Mouse (Mus musculus): ENCODE data around the gene Banp. TPM values are rescaled to one million over a fixed set of nuclear protein-coding genes. Genes with fewer than 3 reads are reported as not detected.

Gene Banp
- polyA plus RNA-seq, 1 experiment from 2014 or later = 37.8 TPM

DNA sequence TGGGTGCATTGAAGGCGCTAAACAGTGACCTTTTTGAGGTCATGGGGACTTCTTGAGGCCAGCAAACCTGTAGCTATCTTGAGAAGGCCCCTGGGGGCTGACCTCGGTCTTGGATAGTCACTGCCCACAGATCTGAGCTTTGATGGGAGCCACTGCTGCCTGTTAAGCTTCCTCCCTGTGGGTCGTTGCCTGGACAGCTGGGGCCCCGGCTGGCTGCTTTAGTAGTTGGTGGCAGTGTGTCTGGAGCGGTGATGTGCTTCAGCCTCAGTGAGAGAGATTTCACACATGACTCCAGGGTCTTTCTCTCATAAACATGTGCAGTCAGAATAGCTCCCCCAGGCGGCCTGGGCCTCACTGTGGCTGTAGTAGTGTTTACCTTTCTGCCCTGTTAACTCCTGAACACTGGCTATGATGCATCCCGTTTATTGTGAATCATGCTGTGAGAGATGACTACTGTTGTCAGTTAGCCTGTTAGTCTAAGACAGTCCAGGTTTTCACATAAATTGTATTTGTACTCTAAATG lies 61.6 kb downstream of the Banp start:
- Histone ChIP-seq H3K9me3 (ENCODE audit: control insufficient read depth, low read length) (no peaks in the 10 kb centered on the region), H3K27ac (no peak overlapping the region), H3K9ac (no peak overlapping the region), H3K36me3 (replicated peaks; ENCODE audit: control insufficient read depth, insufficient read depth) (peaks cover 53% of the 10 kb centered on the region), H3K4me3 (replicated peaks; ENCODE audit: low read length) (no peak overlapping the region), H3K4me2 (replicated peaks) (no peak overlapping the region), H3K27me3 (ENCODE audit: control insufficient read depth, insufficient read depth, low read length) (no peaks in the 10 kb centered on the region), H3K4me1 (replicated peaks; ENCODE audit: control insufficient read depth, insufficient read depth, low read length) (no peaks in the 10 kb centered on the region; the same call in 1 of the 2 replicates)
- 61% methylated on average over 7 of the region's 7 CpGs for WGBS
- DNase-seq (ENCODE audit: low spot score) (no peak), ATAC-seq (ENCODE audit: low FRiP score) (no peak)

DNA sequence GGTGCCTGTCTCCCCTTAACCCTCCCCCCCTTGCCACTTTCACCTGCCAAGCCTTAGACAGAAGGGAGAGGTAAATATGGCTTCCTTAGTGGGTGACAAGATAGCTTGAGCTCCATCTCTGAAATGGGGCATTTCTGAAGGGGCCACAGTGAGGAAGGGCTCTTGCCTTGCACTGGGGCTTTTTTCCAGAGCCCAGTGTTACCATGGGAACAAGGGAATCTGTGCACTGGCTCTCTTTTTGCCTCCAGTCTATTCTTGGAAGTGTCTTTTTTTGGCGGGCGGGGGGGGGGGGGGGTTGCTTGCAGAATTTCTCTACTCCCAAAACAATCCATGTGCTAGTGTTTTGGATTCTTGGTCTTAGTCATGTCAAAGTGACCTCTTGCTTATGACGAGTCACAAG lies 65.1 kb downstream of the Banp start:
- no peak for DNase-seq (ENCODE audit: low spot score)
- H3K36me3 ChIP-seq (replicated peaks; ENCODE audit: control insufficient read depth, insufficient read depth) = peaks cover 48% of the 10 kb centered on the region
- 64% methylated on average over 3 of the region's 3 CpGs for WGBS
- H3K9me3 ChIP-seq (ENCODE audit: control insufficient read depth, low read length) = no peaks in the 10 kb centered on the region
- H3K4me1 ChIP-seq (replicated peaks; ENCODE audit: control insufficient read depth, insufficient read depth, low read length) = peaks cover 5% of the 10 kb centered on the region; the same call in 1 of the 2 replicates
- no peak overlapping the region for H3K9ac ChIP-seq
- ATAC-seq (ENCODE audit: low FRiP score) = no peak
- no peak overlapping the region for H3K4me3 ChIP-seq (replicated peaks; ENCODE audit: low read length)
- H3K27ac ChIP-seq = no peak overlapping the region
- no peaks in the 10 kb centered on the region for H3K27me3 ChIP-seq (ENCODE audit: control insufficient read depth, insufficient read depth, low read length)
- H3K4me2 ChIP-seq (replicated peaks) = no peak overlapping the region

DNA sequence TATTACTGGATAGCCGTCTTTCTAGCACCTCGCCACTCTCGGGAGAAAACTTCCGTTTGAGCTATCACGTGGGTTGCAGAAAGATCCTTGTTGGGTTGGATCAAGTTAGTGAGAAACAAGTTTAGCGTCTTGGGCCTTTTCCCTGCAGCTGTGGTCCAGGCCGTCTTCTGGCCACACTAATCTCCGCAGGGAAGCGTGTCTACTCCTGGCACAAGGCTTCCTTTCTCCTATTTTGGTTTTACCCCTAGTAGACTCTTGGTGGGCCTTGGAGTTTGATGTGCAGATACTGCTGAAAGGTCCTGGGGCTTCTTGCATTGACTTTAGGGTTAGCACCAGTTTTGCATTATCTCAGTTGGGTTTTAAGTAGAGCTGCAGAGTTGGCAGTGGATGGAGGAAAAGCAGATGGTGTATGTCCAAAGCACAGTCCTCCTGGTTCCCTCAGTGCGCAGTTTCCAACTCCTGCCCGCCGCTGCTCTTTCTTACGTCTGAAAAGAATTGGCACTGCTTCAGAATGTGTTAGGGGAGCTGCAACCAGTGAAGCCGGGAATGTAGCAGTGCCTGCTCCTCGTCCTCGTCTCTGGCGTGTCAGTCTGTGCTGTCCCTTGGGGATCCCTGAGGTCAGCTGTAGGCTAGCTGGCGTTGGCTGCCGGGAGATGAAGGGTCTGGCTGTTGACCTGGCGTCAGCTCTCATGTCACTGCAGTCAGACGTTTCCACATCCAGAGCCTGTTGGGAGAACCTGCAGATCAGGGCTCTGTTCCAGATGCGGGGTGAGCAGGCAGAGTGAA lies 68.7 kb downstream of the Banp start:
- Histone ChIP-seq H3K27ac (0 out of 2 replicates have a peak overlapping the region, but pooled peaks have one; percentile 26), H3K36me3 (replicated peaks; ENCODE audit: control insufficient read depth, insufficient read depth) (peaks cover 54% of the 10 kb centered on the region), H3K4me3 (replicated peaks; ENCODE audit: low read length) (no peak overlapping the region), H3K27me3 (ENCODE audit: control insufficient read depth, insufficient read depth, low read length) (no peaks in the 10 kb centered on the region), H3K4me2 (replicated peaks) (no peak overlapping the region), H3K9me3 (ENCODE audit: control insufficient read depth, low read length) (no peaks in the 10 kb centered on the region), H3K9ac (no peak overlapping the region), H3K4me1 (replicated peaks; ENCODE audit: control insufficient read depth, insufficient read depth, low read length) (peaks cover 5% of the 10 kb centered on the region; the same call in 1 of the 2 replicates)
- 76% methylated on average over 22 of the region's 22 CpGs for WGBS
- DNase-seq (ENCODE audit: low spot score) (no peak), ATAC-seq (ENCODE audit: low FRiP score) (no peak)

DNA sequence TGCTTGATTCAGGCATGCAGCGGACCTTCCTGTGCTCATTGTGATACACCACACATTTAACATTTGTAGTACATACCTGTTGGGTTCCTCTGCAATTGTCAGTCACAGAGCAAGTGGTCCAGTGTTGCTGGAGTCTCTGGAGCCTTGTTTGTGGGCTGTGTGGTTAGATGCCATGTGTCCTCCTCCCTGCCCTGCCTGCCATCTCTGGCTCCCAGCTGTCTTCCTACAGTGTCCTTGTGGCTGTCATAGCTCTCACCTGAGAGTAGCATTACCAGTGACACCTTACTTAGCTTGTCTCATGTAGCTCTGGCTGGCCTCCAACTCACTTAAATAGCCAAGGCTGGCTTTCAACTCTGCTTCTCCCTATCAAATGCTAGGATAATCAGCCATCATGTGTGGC lies 69.6 kb downstream of the Banp start:
- H3K36me3 ChIP-seq (replicated peaks; ENCODE audit: control insufficient read depth, insufficient read depth) = peaks cover 60% of the 10 kb centered on the region

DNA sequence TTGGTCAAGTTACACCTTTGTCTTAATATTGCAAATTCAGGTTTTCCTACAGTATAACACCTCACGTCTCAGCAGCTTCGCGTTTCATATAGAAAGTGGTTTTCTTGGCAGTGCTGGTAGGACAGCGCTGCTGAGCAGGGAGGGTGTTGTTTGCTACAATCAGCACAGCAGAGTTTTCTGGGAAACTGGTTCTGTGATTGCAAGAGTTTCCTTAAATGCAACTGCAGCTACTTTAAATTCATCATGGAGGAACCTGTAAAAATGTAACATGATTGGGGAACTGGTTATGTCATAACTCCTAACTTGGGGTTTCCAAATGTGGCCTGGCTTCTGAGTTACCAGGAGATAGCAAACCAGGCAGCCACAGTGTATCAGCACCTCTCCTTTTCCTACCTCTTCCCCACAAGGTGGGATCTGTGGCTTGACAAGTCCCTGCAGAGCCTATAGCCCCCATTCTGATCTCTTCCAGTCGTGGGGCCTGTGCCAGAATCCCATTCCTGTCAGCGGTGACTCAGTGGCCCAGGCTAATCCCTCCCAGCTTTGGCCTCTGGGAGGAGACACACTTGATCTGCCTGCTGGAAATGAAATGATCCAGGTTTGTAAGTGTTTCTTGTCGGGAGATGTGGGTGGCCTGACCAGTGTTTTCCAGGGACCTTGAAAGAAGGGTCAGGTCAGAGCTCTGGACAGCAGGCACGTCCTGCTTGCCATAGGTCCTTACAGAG lies 70.7 kb downstream of the Banp start:
- ATAC-seq (ENCODE audit: low FRiP score) = no peak
- H3K27me3 ChIP-seq (ENCODE audit: control insufficient read depth, insufficient read depth, low read length) = no peaks in the 10 kb centered on the region
- DNase-seq (ENCODE audit: low spot score) = no peak
- H3K27ac ChIP-seq = no peak overlapping the region
- H3K4me3 ChIP-seq (replicated peaks; ENCODE audit: low read length) = no peak overlapping the region
- H3K36me3 ChIP-seq (replicated peaks; ENCODE audit: control insufficient read depth, insufficient read depth) = peaks cover 66% of the 10 kb centered on the region
- H3K4me1 ChIP-seq (replicated peaks; ENCODE audit: control insufficient read depth, insufficient read depth, low read length) = 0 out of 2 replicates have a peak, but pooled peaks cover 5% of the 10 kb centered on the region
- 89% methylated on average over 8 of the region's 8 CpGs for WGBS
- no peak overlapping the region for H3K9ac ChIP-seq
- H3K4me2 ChIP-seq (replicated peaks) = no peak overlapping the region
- H3K9me3 ChIP-seq (ENCODE audit: control insufficient read depth, low read length) = no peaks in the 10 kb centered on the region

More for the DNA sequence above, 69.6 kb downstream of the Banp start:
- ATAC-seq (ENCODE audit: low FRiP score) (no peak), DNase-seq (ENCODE audit: low spot score) (no peak)
- Histone ChIP-seq H3K9me3 (ENCODE audit: control insufficient read depth, low read length) (no peaks in the 10 kb centered on the region), H3K27ac (no peak overlapping the region), H3K4me2 (replicated peaks) (no peak overlapping the region), H3K4me1 (replicated peaks; ENCODE audit: control insufficient read depth, insufficient read depth, low read length) (peaks cover 5% of the 10 kb centered on the region; the same call in 1 of the 2 replicates), H3K4me3 (replicated peaks; ENCODE audit: low read length) (no peak overlapping the region), H3K27me3 (ENCODE audit: control insufficient read depth, insufficient read depth, low read length) (no peaks in the 10 kb centered on the region), H3K9ac (no peak overlapping the region)
- 96% methylated on average over 1 of the region's 1 CpGs for WGBS

DNA sequence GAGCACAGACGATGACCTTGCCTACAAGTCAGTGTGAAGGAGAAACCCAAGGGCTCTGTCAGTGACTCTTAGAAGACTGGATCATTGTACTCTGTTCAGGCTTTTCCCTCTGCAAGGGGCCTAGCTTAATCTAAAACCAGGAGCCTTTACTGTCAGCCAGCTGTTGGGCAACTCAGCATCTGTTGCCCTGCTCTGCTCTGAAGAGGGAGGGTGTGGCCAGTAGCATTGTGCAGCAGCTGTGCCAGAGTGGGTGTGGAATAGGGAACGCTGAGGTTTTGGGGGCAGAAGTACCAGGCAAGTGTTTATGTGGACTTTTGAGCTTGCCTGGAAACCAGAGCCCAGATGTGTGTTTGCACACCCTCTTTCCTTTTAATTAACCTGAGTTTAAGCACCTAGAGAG lies 72.2 kb downstream of the Banp start:
- Histone ChIP-seq H3K9me3 (ENCODE audit: control insufficient read depth, low read length) (no peaks in the 10 kb centered on the region), H3K4me2 (replicated peaks) (no peak overlapping the region), H3K27me3 (ENCODE audit: control insufficient read depth, insufficient read depth, low read length) (no peaks in the 10 kb centered on the region), H3K9ac (no peak overlapping the region), H3K27ac (no peak overlapping the region), H3K4me1 (replicated peaks; ENCODE audit: control insufficient read depth, insufficient read depth, low read length) (0 out of 2 replicates have a peak, but pooled peaks cover 5% of the 10 kb centered on the region), H3K36me3 (replicated peaks; ENCODE audit: control insufficient read depth, insufficient read depth) (peaks cover 76% of the 10 kb centered on the region), H3K4me3 (replicated peaks; ENCODE audit: low read length) (no peak overlapping the region)
- no peak for DNase-seq (ENCODE audit: low spot score)
- no peak for ATAC-seq (ENCODE audit: low FRiP score)
- WGBS = 73% methylated on average over 2 of the region's 2 CpGs

DNA sequence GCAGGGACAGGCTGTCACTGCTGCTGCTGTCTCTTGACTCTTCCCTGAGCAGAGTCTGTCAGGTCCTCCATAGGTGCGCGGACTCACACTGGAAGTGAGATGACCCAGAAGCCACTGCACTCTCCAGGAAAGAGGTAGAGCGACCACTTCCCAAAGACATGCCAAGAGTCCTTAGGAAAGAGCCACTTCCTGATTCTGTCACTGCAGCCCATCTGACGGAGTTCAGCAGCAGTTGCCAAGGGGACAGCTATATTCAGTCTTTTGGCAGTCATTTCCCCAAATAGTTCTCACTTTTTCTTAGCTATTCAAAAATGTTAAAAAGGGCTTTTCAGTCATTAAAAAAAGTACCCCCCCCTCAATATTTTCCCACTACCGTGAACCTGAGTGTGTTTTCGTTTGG lies 72.7 kb downstream of the Banp start:
- Histone ChIP-seq H3K27me3 (ENCODE audit: control insufficient read depth, insufficient read depth, low read length) (no peaks in the 10 kb centered on the region), H3K9ac (no peak overlapping the region), H3K9me3 (ENCODE audit: control insufficient read depth, low read length) (no peaks in the 10 kb centered on the region), H3K4me3 (replicated peaks; ENCODE audit: low read length) (no peak overlapping the region), H3K4me2 (replicated peaks) (no peak overlapping the region), H3K27ac (no peak overlapping the region), H3K4me1 (replicated peaks; ENCODE audit: control insufficient read depth, insufficient read depth, low read length) (0 out of 2 replicates have a peak, but pooled peaks cover 5% of the 10 kb centered on the region), H3K36me3 (replicated peaks; ENCODE audit: control insufficient read depth, insufficient read depth) (peaks cover 76% of the 10 kb centered on the region)
- no peak for ATAC-seq (ENCODE audit: low FRiP score)
- no peak for DNase-seq (ENCODE audit: low spot score)
- WGBS = 80% methylated on average over 6 of the region's 6 CpGs

DNA sequence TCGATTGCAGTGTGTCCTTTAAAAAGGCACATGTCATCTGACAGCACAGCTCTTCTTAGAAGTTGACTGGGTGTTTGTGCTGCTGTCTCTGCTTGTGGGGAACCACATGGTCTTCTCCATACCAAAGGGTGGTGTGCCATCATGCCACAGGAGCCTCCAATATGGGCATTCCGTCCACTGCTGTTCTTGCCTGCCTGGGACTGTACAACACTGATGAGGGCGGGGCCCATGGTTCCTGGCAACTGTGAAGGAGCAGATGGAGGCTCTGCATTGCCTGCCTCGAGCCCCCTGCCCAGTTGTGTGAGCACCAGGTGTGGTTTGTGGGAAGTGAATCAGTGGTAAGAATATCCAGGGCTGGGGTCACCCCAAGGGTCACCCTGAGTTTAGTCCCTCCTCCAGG lies 73.2 kb downstream of the Banp start:
- Histone ChIP-seq H3K36me3 (replicated peaks; ENCODE audit: control insufficient read depth, insufficient read depth) (peaks cover 76% of the 10 kb centered on the region), H3K4me2 (replicated peaks) (no peak overlapping the region), H3K4me3 (replicated peaks; ENCODE audit: low read length) (no peak overlapping the region), H3K9ac (no peak overlapping the region), H3K9me3 (ENCODE audit: control insufficient read depth, low read length) (no peaks in the 10 kb centered on the region), H3K27ac (no peak overlapping the region), H3K27me3 (ENCODE audit: control insufficient read depth, insufficient read depth, low read length) (no peaks in the 10 kb centered on the region), H3K4me1 (replicated peaks; ENCODE audit: control insufficient read depth, insufficient read depth, low read length) (0 out of 2 replicates have a peak, but pooled peaks cover 5% of the 10 kb centered on the region)
- 71% methylated on average over 4 of the region's 4 CpGs for WGBS
- DNase-seq (ENCODE audit: low spot score) (no peak), ATAC-seq (ENCODE audit: low FRiP score) (no peak)

DNA sequence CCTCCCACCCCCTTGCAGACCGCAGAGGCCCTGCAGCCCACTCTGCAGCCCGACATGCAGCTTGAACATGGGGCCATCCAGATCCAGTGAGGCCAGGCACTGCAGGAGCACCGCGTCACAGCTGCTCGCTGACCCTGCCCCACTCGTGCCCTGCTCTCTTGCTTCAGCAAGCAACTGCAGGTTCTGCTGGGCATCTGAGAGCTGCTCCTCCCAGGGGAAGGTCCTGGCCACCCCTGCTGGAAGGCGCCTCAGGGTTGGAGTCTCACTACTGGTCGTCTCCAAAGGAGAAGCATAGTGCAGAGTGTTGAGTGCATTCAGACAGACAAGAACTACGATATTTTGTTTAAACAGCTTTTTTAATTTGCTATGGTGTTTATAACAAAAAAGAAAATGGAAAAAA lies 76.0 kb downstream of the Banp start:
- no peak overlapping the region for H3K4me3 ChIP-seq (replicated peaks; ENCODE audit: low read length)
- no peaks in the 10 kb centered on the region for H3K27me3 ChIP-seq (ENCODE audit: control insufficient read depth, insufficient read depth, low read length)
- H3K27ac ChIP-seq = no peak overlapping the region
- peaks cover 7% of the 10 kb centered on the region for H3K4me1 ChIP-seq (replicated peaks; ENCODE audit: control insufficient read depth, insufficient read depth, low read length)
- no peaks in the 10 kb centered on the region for H3K9me3 ChIP-seq (ENCODE audit: control insufficient read depth, low read length)
- no peak overlapping the region for H3K9ac ChIP-seq
- WGBS = 88% methylated on average over 9 of the region's 9 CpGs
- no peak overlapping the region for H3K4me2 ChIP-seq (replicated peaks)
- DNase-seq (ENCODE audit: low spot score) (no peak), ATAC-seq (ENCODE audit: low FRiP score) (no peak)
- peaks cover 55% of the 10 kb centered on the region for H3K36me3 ChIP-seq (replicated peaks; ENCODE audit: control insufficient read depth, insufficient read depth)

Measured in hindbrain, embryonic 14.5 days (tissue).